Mouse (Mus musculus): Measurements from ENCODE around the gene Slc22a14.

DNA sequence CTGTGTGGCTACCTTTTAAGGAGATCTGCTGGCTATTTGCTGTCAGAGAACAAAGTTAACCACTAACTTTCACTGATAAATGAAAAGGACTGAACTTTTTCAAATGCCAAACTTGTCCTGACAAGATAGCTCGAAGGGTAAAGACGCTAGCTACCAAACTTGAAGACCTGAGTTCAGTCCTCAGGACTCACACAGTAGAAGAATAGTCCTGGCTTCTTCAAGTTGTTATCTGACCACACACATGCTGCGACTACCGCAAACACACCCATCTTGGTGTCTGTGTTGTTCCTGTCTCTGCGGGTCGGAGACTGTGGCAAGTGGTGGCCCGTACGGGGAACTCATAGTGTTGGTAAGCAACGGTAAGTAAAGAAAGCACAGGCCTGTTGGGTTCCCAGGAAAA, 161.7 kb downstream of the Slc22a14 start:
- no peak for TF ChIP-seq CTCF (IDR thresholded peaks at IDR 0.05; ENCODE audit: low read depth)
- no peak for TF ChIP-seq EP300 (optimal IDR thresholded peaks at IDR 0.05)
